Mouse (Mus musculus): ENCODE measurements around the gene Ina.
"Not testable (repeated sequence)": the region's sequence is repeated elsewhere in the genome, so short reads cannot be mapped to it uniquely, and the experiment has no call there.

The Ina gene

DNA sequence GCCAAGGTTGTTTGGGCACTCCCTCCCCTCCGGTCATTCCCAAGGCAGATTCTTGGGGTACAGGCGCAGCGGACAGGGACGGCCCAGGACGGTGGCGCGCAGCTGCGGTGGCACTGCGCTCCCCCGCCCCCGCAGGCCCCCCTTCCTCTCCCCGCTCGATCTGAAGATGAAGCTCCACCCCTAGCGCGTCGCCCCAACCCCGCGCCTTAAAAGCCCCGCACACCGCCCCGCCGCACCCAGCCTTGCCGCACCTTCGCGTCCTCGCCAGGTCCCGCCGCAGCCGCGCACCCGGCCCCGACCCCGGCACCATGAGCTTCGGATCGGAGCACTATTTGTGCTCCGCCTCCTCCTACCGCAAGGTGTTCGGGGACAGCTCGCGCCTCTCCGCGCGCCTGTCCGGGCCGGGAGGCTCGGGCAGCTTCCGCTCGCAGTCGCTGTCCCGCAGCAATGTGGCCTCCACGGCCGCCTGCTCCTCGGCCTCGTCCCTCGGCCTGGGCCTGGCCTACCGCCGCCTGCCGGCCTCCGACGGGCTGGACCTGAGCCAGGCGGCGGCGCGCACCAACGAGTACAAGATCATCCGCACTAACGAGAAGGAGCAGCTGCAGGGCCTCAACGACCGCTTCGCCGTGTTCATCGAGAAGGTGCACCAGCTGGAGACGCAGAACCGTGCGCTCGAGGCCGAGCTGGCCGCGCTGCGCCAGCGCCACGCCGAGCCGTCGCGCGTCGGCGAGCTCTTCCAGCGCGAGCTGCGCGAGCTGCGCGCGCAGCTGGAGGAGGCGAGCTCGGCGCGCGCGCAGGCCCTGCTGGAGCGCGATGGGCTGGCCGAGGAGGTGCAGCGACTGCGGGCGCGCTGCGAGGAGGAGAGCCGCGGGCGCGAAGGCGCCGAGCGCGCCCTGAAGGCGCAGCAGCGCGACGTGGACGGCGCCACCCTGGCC, at the start of gene Ina, which contains the start of gene Nt5c2:
TSS of gene Ina (plus strand) at position 252 of the 935 bp plus-strand sequence.
TSS of gene Nt5c2 (minus strand) at position 707 of the 935 bp plus-strand sequence.
- DNase-seq, result peak; percentile 81

DNA sequence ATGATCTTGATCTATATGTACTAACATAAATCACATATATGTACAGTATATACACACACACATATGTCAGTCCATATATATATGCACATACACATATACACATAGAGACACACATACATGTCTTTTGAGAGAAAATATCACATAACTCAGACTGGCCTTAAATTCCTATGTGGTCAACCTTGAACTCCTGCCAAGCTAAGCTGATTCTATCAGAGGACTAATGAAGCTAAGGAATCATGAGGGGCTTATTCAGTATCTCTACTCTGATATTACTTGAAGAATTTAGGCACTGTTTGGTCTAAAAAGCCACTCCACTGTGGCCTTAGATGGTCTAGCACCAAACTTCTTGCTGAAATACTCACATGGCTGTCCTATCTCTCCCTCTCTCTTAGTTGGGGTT, 49.0 kb upstream of the Ina start:
- no peak for DNase-seq

DNA sequence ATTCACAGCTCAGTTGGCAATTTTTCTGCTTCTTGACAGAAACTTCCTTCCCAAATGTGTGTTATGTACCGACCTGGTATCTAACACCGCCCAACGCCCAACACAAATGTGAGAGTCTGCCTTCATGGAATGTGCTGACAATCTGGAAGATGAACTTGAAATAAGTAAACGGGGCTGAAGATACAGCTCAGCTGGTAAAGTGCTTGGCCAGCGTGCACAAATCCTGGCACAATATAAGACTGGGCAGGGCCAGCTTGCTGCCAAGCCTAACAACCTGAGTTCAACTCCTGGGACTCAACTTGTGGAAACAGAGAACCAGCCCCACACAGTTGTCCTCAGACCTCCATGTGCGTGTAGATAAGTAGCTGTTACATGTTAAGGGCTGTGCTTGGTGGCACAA, 48.2 kb upstream of the Ina start:
- no peak for DNase-seq

DNA sequence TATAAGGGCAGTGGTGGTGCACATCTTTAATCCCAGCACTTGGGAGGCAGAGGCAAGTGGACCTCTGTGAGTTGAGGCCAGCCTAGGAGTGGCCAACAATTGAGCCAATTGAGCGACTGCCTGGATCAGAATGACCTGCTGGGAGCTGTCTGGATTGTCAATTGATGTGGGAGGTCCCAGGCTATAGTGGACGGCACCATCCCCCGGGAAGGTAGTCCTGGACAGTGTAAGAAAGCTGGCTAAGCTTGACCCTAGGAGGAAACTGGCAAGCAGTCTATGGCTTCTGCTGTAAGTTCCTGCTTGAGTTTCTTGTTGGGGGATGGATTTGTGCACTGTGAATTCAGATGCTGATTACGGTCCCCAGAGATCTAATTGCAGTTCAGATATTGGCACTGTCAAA, 46.6 kb upstream of the Ina start:
- DNase-seq, result no peak

- DNase-seq, result no peak
Measured at GRCm38 (mm10) chr19:46968833-46969232, 45.7 kb upstream of the Ina start.

DNA sequence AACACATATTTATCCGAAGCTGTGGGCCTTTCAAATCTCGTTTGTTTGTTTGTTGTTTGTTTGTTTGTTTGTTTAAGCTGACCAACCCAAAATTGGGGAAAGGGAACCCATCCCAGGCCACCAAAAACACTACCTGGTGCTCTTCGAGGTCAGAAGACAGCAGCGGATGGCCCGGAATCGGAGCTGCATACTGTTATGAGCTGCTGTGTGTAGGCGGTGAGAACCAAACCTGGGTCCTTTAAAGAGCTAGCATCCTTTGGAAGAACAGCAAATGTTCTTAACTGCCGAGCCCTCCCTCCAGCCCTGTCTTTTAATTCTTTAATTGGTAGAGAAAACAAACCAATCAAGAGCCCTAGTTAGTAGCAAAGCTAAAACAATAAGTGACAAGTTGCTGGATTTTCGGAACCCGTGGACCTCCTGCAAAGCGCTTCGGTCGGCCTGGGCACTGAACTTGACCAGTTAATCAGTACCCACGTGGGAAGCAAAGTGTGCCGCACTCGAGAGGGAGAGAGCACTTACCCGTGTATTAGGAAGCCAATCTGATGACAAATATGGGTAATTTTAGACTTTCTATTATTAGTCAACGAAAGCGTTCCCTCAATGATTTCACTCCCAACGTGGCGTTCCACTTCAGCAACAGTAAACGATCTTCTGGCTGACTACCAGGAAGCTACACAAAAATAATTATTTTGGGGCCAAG, 45.1 kb upstream of the Ina start:
- DNase-seq, result no peak

DNA sequence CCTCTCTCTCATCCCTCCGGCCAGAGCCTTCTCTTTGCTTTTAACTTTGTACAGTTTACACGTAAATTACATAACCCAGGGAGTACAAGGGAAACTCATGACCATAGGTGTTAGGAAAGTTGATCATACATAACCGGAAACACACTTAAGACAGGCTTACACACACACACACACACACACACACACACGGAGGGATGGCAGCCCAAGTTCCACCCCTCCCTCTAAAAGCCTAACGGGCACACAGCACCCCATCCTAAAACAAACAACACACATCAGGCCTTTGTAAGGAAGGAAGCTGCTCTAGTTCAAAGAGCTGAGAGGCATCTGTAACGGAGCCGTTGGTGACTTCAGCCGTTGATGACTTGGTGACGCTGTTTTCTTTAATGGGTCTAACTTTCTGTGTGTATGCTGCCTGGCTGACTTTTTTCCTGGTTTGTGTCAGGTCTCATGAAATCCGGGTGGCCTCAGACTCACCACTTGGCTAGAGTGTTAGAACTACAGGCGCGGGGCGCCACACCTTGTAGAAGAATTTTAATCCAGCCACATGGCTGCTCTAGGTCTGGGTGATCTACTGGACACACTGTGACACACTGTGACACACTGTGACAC, 44.3 kb upstream of the Ina start:
- no peak for DNase-seq

- DNase-seq, result no peak
Measured at GRCm38 (mm10) chr19:46971051-46971689, 43.3 kb upstream of the Ina start.

DNA sequence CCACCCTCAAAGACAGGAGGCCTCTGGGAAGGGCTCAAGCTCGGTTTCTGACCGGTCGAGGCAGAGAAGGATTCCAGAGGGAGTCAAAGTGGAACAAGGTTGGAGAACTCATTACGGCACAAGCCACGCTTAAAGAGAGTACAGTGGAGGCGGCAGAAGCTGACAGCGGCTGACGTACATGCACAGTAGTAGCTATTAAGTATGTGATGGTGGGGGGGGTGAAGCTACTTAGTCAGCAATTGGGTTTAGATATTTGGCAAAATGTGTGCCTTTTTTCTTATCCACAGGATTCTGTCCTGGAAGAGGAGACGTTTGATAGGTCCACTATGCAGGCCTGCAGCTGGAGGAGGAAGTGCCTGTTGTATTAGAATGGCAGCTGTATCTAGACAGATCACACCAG, 42.8 kb upstream of the Ina start:
- DNase-seq, result no peak

GRCm38 (mm10) chr19:46972159-46972558, 42.3 kb upstream of the Ina start:
- no peak for DNase-seq

DNA sequence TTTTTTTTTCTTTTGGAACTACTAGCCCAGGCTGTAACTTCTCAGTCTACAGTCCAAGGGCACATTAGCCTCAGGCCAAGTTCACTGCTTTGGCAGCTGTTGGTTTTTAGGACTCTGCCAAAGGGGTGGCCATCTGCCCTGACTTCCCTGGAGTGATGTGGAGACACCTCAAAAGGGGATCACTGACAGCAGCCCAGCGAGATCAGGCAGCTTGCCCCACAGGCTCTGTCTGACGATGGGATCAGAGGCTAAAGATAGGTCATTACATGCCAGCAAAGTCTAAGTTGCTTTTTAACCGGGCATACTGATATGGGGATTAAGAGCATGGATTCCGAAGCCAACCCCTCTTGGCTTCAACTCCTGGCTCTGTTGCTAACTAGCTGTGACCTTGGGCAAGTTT, 38.9 kb upstream of the Ina start:
- DNase-seq, result no peak

GRCm38 (mm10) chr19:46975997-46976396, 38.5 kb upstream of the Ina start:
- no peak for DNase-seq

- DNase-seq, result no peak
Measured at GRCm38 (mm10) chr19:46976743-46977142, 37.8 kb upstream of the Ina start.

GRCm38 (mm10) chr19:46977460-46977859, 37.0 kb upstream of the Ina start:
- DNase-seq, result no peak

GRCm38 (mm10) chr19:46978069-46978468, 36.4 kb upstream of the Ina start:
- not testable (repeated sequence) for DNase-seq

GRCm38 (mm10) chr19:46978920-46979780, 35.3 kb upstream of the Ina start:
- DNase-seq, result no peak

DNA sequence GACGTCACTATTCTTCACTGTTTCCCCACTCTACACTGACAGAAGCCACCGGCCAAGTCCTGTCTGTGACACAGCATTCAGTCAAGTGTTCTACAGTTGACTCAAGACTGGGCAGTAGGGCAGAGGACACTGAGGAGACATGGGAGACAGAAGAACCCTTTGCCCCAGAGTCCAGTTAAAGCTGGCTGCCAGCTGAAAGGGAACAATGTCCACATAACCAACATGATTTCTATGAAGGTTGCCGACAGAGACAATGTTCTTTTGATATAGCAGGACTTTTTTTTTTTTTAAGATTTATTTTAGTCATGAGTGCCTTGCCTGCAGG, 34.8 kb upstream of the Ina start:
- DNase-seq, result no peak

- no peak for DNase-seq
Measured at GRCm38 (mm10) chr19:46981462-46981861, 33.0 kb upstream of the Ina start.

- no peak for DNase-seq
Measured at GRCm38 (mm10) chr19:46983352-46983965, 31.0 kb upstream of the Ina start.

- DNase-seq, result no peak
Measured at GRCm38 (mm10) chr19:46983966-46984380, 30.5 kb upstream of the Ina start.

DNA sequence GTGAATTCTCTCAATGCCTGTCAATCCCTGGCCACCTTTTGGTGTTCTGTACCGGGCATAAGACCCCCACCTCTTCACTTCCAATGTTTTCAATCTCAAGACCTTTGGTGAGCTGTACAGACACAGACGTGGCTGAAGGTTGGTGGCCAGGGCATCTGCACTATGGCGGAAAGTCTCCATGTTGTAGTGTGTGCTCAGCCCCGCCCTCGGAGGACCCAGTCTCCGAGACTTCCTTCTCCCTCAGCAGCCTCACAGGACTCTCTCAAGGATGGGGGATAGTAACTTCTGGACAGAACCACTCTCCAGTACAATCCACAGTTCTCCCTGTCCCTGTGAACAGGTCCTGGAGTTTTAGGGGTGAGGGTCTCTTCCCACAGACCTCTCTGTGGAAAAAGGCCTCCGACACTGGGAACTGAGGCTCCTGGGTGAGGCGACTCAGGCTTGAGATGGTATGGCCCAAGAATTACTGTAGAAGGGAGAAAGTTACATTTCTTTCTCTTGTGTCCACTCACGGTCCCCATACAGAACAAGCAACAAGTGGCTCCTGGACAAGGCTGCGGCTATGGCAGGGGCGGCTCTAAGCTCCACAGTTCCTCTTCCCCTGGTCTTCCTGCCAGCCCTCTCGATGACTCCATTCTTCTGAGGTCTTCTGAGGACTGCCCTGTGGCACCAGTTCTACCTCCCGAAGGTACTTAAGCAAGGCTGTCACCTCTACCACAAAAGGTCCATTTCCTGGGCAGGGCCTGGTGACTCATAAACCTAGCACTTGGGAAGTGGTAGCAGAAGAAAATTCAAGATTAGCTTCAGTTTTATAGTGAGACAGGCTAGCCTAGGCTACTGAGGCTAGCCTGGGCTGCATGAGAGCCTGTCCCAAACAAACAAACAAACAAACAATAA, 29.5 kb upstream of the Ina start:
- no peak for DNase-seq

All from right cerebral cortex, postnatal 14 days (tissue).